Comparison of ENCODE assay signal across 12 mouse cellular contexts in the genomic region with DNA sequence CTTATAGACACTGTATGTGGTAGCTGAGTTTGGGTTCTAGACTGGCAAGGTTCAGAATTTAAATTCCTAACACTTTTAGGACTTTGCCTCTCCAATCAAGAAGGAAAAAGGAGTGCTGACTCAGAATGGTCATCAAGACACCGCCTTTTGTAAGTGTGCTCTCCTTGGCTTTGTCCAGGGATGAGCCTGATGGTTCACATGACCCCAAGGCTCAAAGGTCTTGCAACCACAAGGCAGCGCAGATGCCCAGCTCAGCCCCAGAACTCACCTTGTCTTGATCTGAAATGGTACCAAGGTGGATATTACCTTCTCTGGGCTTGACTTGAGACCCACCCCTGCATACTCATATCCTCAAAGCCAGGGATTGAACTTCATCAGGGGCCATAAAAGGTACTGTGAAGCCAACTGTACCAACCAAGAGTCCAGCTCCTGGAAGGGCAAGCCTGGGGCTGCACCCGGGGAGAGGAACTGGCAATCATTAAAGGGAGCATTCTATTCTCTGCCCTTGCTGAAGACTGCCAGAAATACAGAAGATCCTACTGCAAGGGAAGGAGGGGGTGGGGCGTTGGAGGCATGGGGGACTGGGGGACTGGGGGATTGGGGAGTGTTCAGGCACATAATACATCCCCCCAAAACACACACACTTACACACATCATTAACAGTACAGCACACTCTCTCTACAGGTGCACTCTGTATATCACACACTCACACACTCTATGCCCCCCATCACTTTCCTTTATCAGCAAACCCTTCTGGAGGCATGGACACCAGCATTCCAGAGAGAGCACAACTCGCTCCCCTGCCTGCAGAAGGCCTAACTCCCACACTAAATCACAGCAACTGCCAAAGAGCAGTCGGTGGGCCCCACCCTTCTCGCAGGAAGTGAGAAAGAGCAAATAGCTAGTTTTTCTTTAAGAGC. TPM values are rescaled to one million over a fixed set of nuclear protein-coding genes. Genes with fewer than 3 reads are reported as not detected.
DNase-seq lines count a peak whose midpoint lies in the region; ATAC-seq and TF ChIP-seq lines count a peak whose summit lies in the region.
"Had no signal": no experiment of that assay in that cellular context is flagged by ENCODE, and none has a peak within 500 bp of the region (broad histone marks: within the 10 kb centered on the region; RNA-seq: fewer than 3 reads in every experiment).

No protein-coding gene starts in this region.

- H3K9me3 ChIP-seq in heart, postnatal 0 days (replicated peaks; ENCODE audit: control insufficient read depth, low read length) = no peaks in the 10 kb centered on the region
- H3K9me3 ChIP-seq in liver, postnatal 0 days (ENCODE audit: low read length) = no peaks in the 10 kb centered on the region
- H3K9me3 ChIP-seq: hindbrain, embryonic 15.5 days had no signal

- no peak overlapping the region for H3K4me3 ChIP-seq in heart, postnatal 0 days (ENCODE audit: low read depth, low read length)
- no peak overlapping the region for H3K4me3 ChIP-seq in kidney, adult 2 months (ENCODE audit: insufficient read depth, low read depth, low read length)
- H3K4me3 ChIP-seq in liver, postnatal 0 days (ENCODE audit: low read depth, low read length) = no peak overlapping the region
- H3K4me3 ChIP-seq: hindbrain, embryonic 15.5 days had no signal

- H3K9ac ChIP-seq in heart, postnatal 0 days (replicated peaks; ENCODE audit: low read depth, low read length) = no peak overlapping the region
- no peak overlapping the region for H3K9ac ChIP-seq in liver, postnatal 0 days (replicated peaks)
- H3K9ac ChIP-seq: hindbrain, embryonic 15.5 days had no signal

- TF ChIP-seq EP300 in heart, postnatal 0 days (IDR thresholded peaks at IDR 0.05; ENCODE audit: low read depth) = no peak
- TF ChIP-seq EP300 in liver, postnatal 0 days (IDR thresholded peaks at IDR 0.05; ENCODE audit: low read depth) = 0 out of 2 replicates have a peak, but pooled peaks have one; percentile 13

- no peak for TF ChIP-seq POLR2A in kidney, adult 2 months (IDR thresholded peaks at IDR 0.05; ENCODE audit: low read depth, low read length)

- no peaks in the 10 kb centered on the region for H3K36me3 ChIP-seq in heart, postnatal 0 days (replicated peaks; ENCODE audit: control insufficient read depth, insufficient read depth, low read length)
- H3K36me3 ChIP-seq in kidney, adult 2 months (ENCODE audit: control insufficient read depth, insufficient read depth, low read length) = no peaks in the 10 kb centered on the region
- H3K36me3 ChIP-seq in liver, postnatal 0 days (replicated peaks; ENCODE audit: insufficient read depth, low read length) = no peaks in the 10 kb centered on the region
- H3K36me3 ChIP-seq: hindbrain, embryonic 15.5 days had no signal

- WGBS in heart, postnatal 0 days = 49% methylated on average over 7 of the region's 7 CpGs
- WGBS in kidney, adult 2 months = 27% methylated on average over 7 of the region's 7 CpGs
- 52% methylated on average over 7 of the region's 7 CpGs for WGBS in liver, postnatal 0 days (ENCODE audit: insufficient replicate concordance)

- DNase-seq in heart, postnatal 0 days (ENCODE audit: low spot score) = peak; percentile 25
- DNase-seq in heart, adult 9 months (ENCODE audit: low spot score in 2 of 2) = no peak
- peak; percentile 37 for DNase-seq in R1 (ENCODE audit: low read depth, low spot score)
- DNase-seq in kidney, adult 2 months = peak; percentile 91
- DNase-seq in liver, postnatal 0 days = no peak
- DNase-seq in adrenal gland, postnatal 10 days = no peak
- DNase-seq: right cerebral cortex, adult 18-20 months; thymus, postnatal 4 days had no signal

- no peak for ATAC-seq in heart, postnatal 0 days (ENCODE audit: insufficient read depth, low read depth)
- ATAC-seq in liver, postnatal 0 days = no peak
- ATAC-seq in cerebellum, adult (ENCODE audit: insufficient number of reproducible peaks, low FRiP score, low TSS enrichment) = no peak
- ATAC-seq in megakaryocyte-erythroid progenitor cell, adult 5-6 weeks (replicated peaks; ENCODE audit: low FRiP score, low TSS enrichment, poor library complexity, severe bottlenecking) = no peak

- no peak overlapping the region for H3K27ac ChIP-seq in heart, postnatal 0 days (ENCODE audit: low read depth)
- H3K27ac ChIP-seq in kidney, adult 2 months (ENCODE audit: insufficient read depth, low read depth, low read length) = peak overlapping the region; percentile 78
- no peak overlapping the region for H3K27ac ChIP-seq in liver, postnatal 0 days (ENCODE audit: low read depth)
- H3K27ac ChIP-seq: hindbrain, embryonic 15.5 days; macrophage had no signal

- H3K4me1 ChIP-seq in heart, postnatal 0 days (ENCODE audit: control insufficient read depth, insufficient read depth) = peaks cover 8% of the 10 kb centered on the region; the same call in 1 of the 2 replicates
- peaks cover 35% of the 10 kb centered on the region for H3K4me1 ChIP-seq in kidney, adult 2 months (ENCODE audit: control insufficient read depth, insufficient read depth, low read length)
- peaks cover 11% of the 10 kb centered on the region for H3K4me1 ChIP-seq in liver, postnatal 0 days (ENCODE audit: insufficient read depth)

- no peak for TF ChIP-seq CTCF in heart, postnatal 0 days (IDR thresholded peaks at IDR 0.05; ENCODE audit: low read depth)
- TF ChIP-seq CTCF in kidney, adult 2 months (conservative IDR thresholded peaks at IDR 0.05; ENCODE audit: insufficient read depth, insufficient read length, low read depth, low read length) = no peak
- TF ChIP-seq CTCF in liver, postnatal 0 days (IDR thresholded peaks at IDR 0.05; ENCODE audit: low read depth) = no peak

- H3K4me2 ChIP-seq in heart, postnatal 0 days (ENCODE audit: low read depth, low read length) = no peak overlapping the region
- no peak overlapping the region for H3K4me2 ChIP-seq in liver, postnatal 0 days (ENCODE audit: low read depth, low read length)
- H3K4me2 ChIP-seq: hindbrain, embryonic 15.5 days had no signal

- H3K27me3 ChIP-seq in heart, postnatal 0 days (ENCODE audit: control insufficient read depth, insufficient read depth, low read length) = no peaks in the 10 kb centered on the region
- H3K27me3 ChIP-seq in kidney, adult 2 months (replicated peaks; ENCODE audit: control insufficient read depth, insufficient read depth, low read length) = no peaks in the 10 kb centered on the region
- no peaks in the 10 kb centered on the region for H3K27me3 ChIP-seq in liver, postnatal 0 days (ENCODE audit: insufficient read depth, low read length)
- H3K27me3 ChIP-seq: hindbrain, embryonic 15.5 days had no signal

RNA-seq across cellular contexts. Expression of a gene that starts 29.6 kb away (rescaled TPM):
- 91.3 and 103 TPM in 2 replicates for total RNA-seq in heart, postnatal 0 days (2014; rRNA removed; ENCODE audit: low replicate concordance)
- 126 and 141 TPM in 2 replicates for polyA plus RNA-seq in heart, postnatal 0 days (2015; fragmentation: Nextera tagmentation; extraction: Ambion mirVana)
- 129 and 152 TPM in 2 replicates for polyA plus RNA-seq in kidney, adult 2 months (2012; rRNA removed)
- 32.0 and 34.8 TPM in 2 replicates for polyA plus RNA-seq in liver, postnatal 0 days (2015; fragmentation: Nextera tagmentation; extraction: Ambion mirVana)
- total RNA-seq in megakaryocyte-erythroid progenitor cell, adult 5-6 weeks (2014; fragmentation: Nextera tagmentation) = 82.2 and 85.0 TPM in 2 replicates
- 161 and 203 TPM in 2 replicates for total RNA-seq in megakaryocyte-erythroid progenitor cell, adult 5-6 weeks (2017)
- 10 to 100 TPM; 18.2 to 21.2 TPM for total RNA-seq in adrenal gland, postnatal 10 days (2021)

Comparison
In these comparisons a context has a peak if more than half of its experiments do, and no peak if none do; other contexts are left out.
1. DNase-seq: peak in heart, postnatal 0 days (single experiment), R1 (single experiment) and kidney, adult 2 months (single experiment); none in heart, adult 9 months (0 of 2), liver, postnatal 0 days (single experiment) and adrenal gland, postnatal 10 days (single experiment).